Comparison of ENCODE assay signal across 14 mouse cellular contexts in genomic region chr9:65537901-65538630, GRCm38 (mm10). TPM values are rescaled to one million over a fixed set of nuclear protein-coding genes. Genes with fewer than 3 reads are reported as not detected.
DNase-seq lines count a peak whose midpoint lies in the region; ATAC-seq lines count a peak whose summit lies in the region.
"Had no signal": no experiment of that assay in that cellular context is flagged by ENCODE, and none has a peak within 500 bp of the region (broad histone marks: within the 10 kb centered on the region; RNA-seq: fewer than 3 reads in every experiment).

No protein-coding gene starts in this region.

- intact Hi-C loops in heart, postnatal 14 days (cut with DNase I) = no loop called here

- H3K27ac ChIP-seq in heart, embryonic 10.5 days = no peak overlapping the region; the same call in 1 of the 2 replicates
- peak overlapping the region; percentile 32 for H3K27ac ChIP-seq in brown adipose tissue, adult 24 weeks (replicated peaks; ENCODE audit: low read depth, low read length)
- H3K27ac ChIP-seq in liver, embryonic 16.5 days (ENCODE audit: low read length) = 0 out of 2 replicates have a peak overlapping the region, but pooled peaks have one; percentile 41
- H3K27ac ChIP-seq: embryonic facial prominence, embryonic 12.5 days; heart, embryonic 15.5 days; hindbrain, embryonic 14.5 days; kidney, postnatal 0 days; midbrain, embryonic 10.5 days had no signal

- peak; percentile 53 to 57 for DNase-seq in heart, postnatal 14 days
- no peak for DNase-seq in heart, embryonic 10.5 days (ENCODE audit: low spot score)
- DNase-seq in lung, postnatal 10 days = peak; percentile 66
- no peak for DNase-seq in lung, postnatal 25 days (ENCODE audit: low spot score)
- no peak for DNase-seq in left cerebral cortex, adult 8-10 months (ENCODE audit: low spot score in 2 of 2)
- DNase-seq: right cerebral cortex, postnatal 14 days had no signal

- H3K9me3 ChIP-seq in heart, embryonic 10.5 days = no peaks in the 10 kb centered on the region
- H3K9me3 ChIP-seq in liver, embryonic 16.5 days (replicated peaks; ENCODE audit: control insufficient read depth, low read length) = no peaks in the 10 kb centered on the region
- H3K9me3 ChIP-seq: embryonic facial prominence, embryonic 12.5 days; heart, embryonic 15.5 days had no signal

- H3K4me3 ChIP-seq in heart, embryonic 10.5 days = no peak overlapping the region
- no peak overlapping the region for H3K4me3 ChIP-seq in brown adipose tissue, adult 24 weeks (ENCODE audit: insufficient read depth, low read depth, low read length)
- H3K4me3 ChIP-seq in liver, embryonic 16.5 days (ENCODE audit: low read depth, low read length) = no peak overlapping the region
- H3K4me3 ChIP-seq: embryonic facial prominence, embryonic 12.5 days; heart, embryonic 15.5 days; midbrain, embryonic 10.5 days; myocyte had no signal

- peaks cover 17% of the 10 kb centered on the region for H3K4me1 ChIP-seq in heart, embryonic 10.5 days
- peaks cover 20% of the 10 kb centered on the region for H3K4me1 ChIP-seq in brown adipose tissue, adult 24 weeks (ENCODE audit: control insufficient read depth, insufficient read depth, insufficient read length, low read length)
- peaks cover 32% of the 10 kb centered on the region for H3K4me1 ChIP-seq in liver, embryonic 16.5 days (ENCODE audit: control insufficient read depth, low read depth, low read length)

- H3K9ac ChIP-seq in liver, embryonic 16.5 days (ENCODE audit: low read depth, low read length) = no peak overlapping the region
- H3K9ac ChIP-seq: embryonic facial prominence, embryonic 12.5 days; heart, embryonic 15.5 days; hindbrain, embryonic 14.5 days had no signal

- no peaks in the 10 kb centered on the region for H3K36me3 ChIP-seq in heart, embryonic 10.5 days
- no peaks in the 10 kb centered on the region for H3K36me3 ChIP-seq in liver, embryonic 16.5 days (ENCODE audit: control insufficient read depth, insufficient read depth)
- H3K36me3 ChIP-seq: embryonic facial prominence, embryonic 12.5 days; heart, embryonic 15.5 days; midbrain, embryonic 10.5 days had no signal

- ATAC-seq in liver, embryonic 16.5 days (ENCODE audit: low read depth) = no peak

- no peaks in the 10 kb centered on the region for H3K27me3 ChIP-seq in heart, embryonic 10.5 days (ENCODE audit: insufficient read depth, poor library complexity, severe bottlenecking)
- H3K27me3 ChIP-seq in liver, embryonic 16.5 days (ENCODE audit: control insufficient read depth, insufficient read depth, low read depth, low read length) = no peaks in the 10 kb centered on the region
- H3K27me3 ChIP-seq: embryonic facial prominence, embryonic 12.5 days; heart, embryonic 15.5 days had no signal

- no peak overlapping the region for H3K4me2 ChIP-seq in liver, embryonic 16.5 days (ENCODE audit: low read depth, low read length)
- H3K4me2 ChIP-seq: embryonic facial prominence, embryonic 12.5 days; heart, embryonic 15.5 days; hindbrain, embryonic 14.5 days had no signal

- WGBS in heart, embryonic 10.5 days = 81% methylated on average over 8 of the region's 8 CpGs
- WGBS in liver, embryonic 16.5 days (ENCODE audit: insufficient replicate concordance) = 63% methylated on average over 8 of the region's 8 CpGs

RNA-seq across cellular contexts. Expression of gene Ankdd1a, which starts 18.1 kb away (rescaled TPM):
- not detected for total RNA-seq in heart, postnatal 14 days (2021)
- not detected in 2 replicates for polyA plus RNA-seq in heart, embryonic 10.5 days (2016; fragmentation: Nextera tagmentation; extraction: Ambion mirVana)
- not detected in 2 replicates for polyA plus RNA-seq in brown adipose tissue, adult 24 weeks (2012; ENCODE audit: insufficient read depth, insufficient read length, missing spikeins)
- polyA plus RNA-seq in liver, embryonic 16.5 days (2015; fragmentation: Nextera tagmentation; extraction: Ambion mirVana) = 0.06 TPM in 1 of 2 replicates, not detected in the other
- 1 to 10 TPM; 3.8 to 6.4 (median 4.8) TPM for total RNA-seq in left cerebral cortex, adult 8-10 months (2022)
- polyA plus RNA-seq: embryonic facial prominence, embryonic 12.5 days; heart, embryonic 15.5 days; midbrain, embryonic 10.5 days had no signal

RNA-seq across cellular contexts. Expression of gene Plekho2, which starts 41.8 kb away (rescaled TPM):
- total RNA-seq in heart, postnatal 14 days (2021) = 10 to 100 TPM; 14.6 TPM
- 12.8 and 14.2 TPM in 2 replicates for polyA plus RNA-seq in heart, embryonic 10.5 days (2016; fragmentation: Nextera tagmentation; extraction: Ambion mirVana)
- polyA plus RNA-seq in brown adipose tissue, adult 24 weeks (2012; ENCODE audit: insufficient read depth, insufficient read length, missing spikeins) = 6.2 and 7.5 TPM in 2 replicates
- 23.1 and 24.5 TPM in 2 replicates for polyA plus RNA-seq in liver, embryonic 16.5 days (2015; fragmentation: Nextera tagmentation; extraction: Ambion mirVana)
- 10 to 100 TPM; 16.3 to 24.5 (median 18.9) TPM for total RNA-seq in left cerebral cortex, adult 8-10 months (2022)

RNA-seq across cellular contexts. Expression of gene Pif1, which starts 48.9 kb away (rescaled TPM):
- 1 to 10 TPM in 1 of 2 experiments, under 1 TPM in 1; 0.79 to 1.3 TPM for total RNA-seq in heart, postnatal 14 days (2021)
- polyA plus RNA-seq in heart, embryonic 10.5 days (2016; fragmentation: Nextera tagmentation; extraction: Ambion mirVana) = 16.7 and 17.7 TPM in 2 replicates
- not detected in 2 replicates for polyA plus RNA-seq in brown adipose tissue, adult 24 weeks (2012; ENCODE audit: insufficient read depth, insufficient read length, missing spikeins)
- polyA plus RNA-seq in liver, embryonic 16.5 days (2015; fragmentation: Nextera tagmentation; extraction: Ambion mirVana) = 9.6 and 10.9 TPM in 2 replicates
- under 1 TPM; 0.18 to 0.63 (median 0.26) TPM for total RNA-seq in left cerebral cortex, adult 8-10 months (2022)

Comparison
In these comparisons a context has a peak if more than half of its experiments do, and no peak if none do; other contexts are left out.
1. DNase-seq: peak in heart, postnatal 14 days (2 of 2) and lung, postnatal 10 days (single experiment); none in heart, embryonic 10.5 days (single experiment), lung, postnatal 25 days (single experiment) and left cerebral cortex, adult 8-10 months (0 of 2).